Mouse (Mus musculus) stomach, embryonic 15.5 days (tissue): ENCODE data around the gene Ddx49. TPM values are rescaled to one million over a fixed set of nuclear protein-coding genes. Genes with fewer than 3 reads are reported as not detected.

ENCODE experiments used
- ATAC-seq: fragments of 200-750 bp; cut with Nextera tagmentation; 2 replicates; pipeline ENCODE4 v1.8.0; 2017; ENCODE audit warnings: low read depth, moderate number of reproducible peaks, moderate TSS enrichment; ENCODE audit not compliant: insufficient read depth, low FRiP score
- H3K27ac ChIP-seq: fragments of 300-500 bp; sonication (generic); 2 replicates; pipeline ENCODE4 v1.5.1; 2015; ENCODE audit warnings: mild to moderate bottlenecking, inconsistent platforms
- H3K27me3 ChIP-seq: fragments of 300-500 bp; sonication (generic); replicated peaks from 2 replicates; pipeline ENCODE4 v1.6.1; 2015; ENCODE audit warnings: inconsistent platforms
- H3K36me3 ChIP-seq: fragments of 300-500 bp; sonication (generic); 2 replicates; pipeline ENCODE4 v1.6.1; 2015; ENCODE audit warnings: inconsistent platforms
- H3K4me1 ChIP-seq: fragments of 300-500 bp; sonication (generic); 2 replicates; pipeline ENCODE4 v1.6.1; 2015; ENCODE audit warnings: inconsistent platforms
- H3K4me2 ChIP-seq: fragments of 300-500 bp; sonication (generic); 2 replicates; pipeline ENCODE4 v1.6.1; 2015; ENCODE audit warnings: mild to moderate bottlenecking, inconsistent platforms
- H3K4me3 ChIP-seq: fragments of 300-500 bp; sonication (generic); replicated peaks from 2 replicates; pipeline ENCODE4 v1.5.1; 2015; ENCODE audit warnings: inconsistent platforms
- H3K9ac ChIP-seq: fragments of 300-500 bp; sonication (generic); 2 replicates; pipeline ENCODE4 v1.6.1; 2015; ENCODE audit warnings: inconsistent platforms
- H3K9me3 ChIP-seq: fragments of 300-500 bp; sonication (generic); 2 replicates; pipeline ENCODE4 v1.6.1; 2016; ENCODE audit warnings: inconsistent platforms
- WGBS: fragments of 180-500 bp; shearing (Covaris S2); methylation state at CpG from one replicate; pipeline ENCODE4 v1.1.7; 2015; 5-methylcytosine and 5-hydroxymethylcytosine counted together
- polyA plus RNA-seq: library from polyadenylated mRNA; unstranded; fragments of >200 nt; fragmentation: Nextera tagmentation; extraction: Ambion mirVana; gene quantifications from 2 replicates; pipeline ENCODE4 v1.2.1, GENCODE M21; 2015

Gene Ddx49
- polyA plus RNA-seq: 46.3 and 49.8 TPM in 2 replicates

DNA sequence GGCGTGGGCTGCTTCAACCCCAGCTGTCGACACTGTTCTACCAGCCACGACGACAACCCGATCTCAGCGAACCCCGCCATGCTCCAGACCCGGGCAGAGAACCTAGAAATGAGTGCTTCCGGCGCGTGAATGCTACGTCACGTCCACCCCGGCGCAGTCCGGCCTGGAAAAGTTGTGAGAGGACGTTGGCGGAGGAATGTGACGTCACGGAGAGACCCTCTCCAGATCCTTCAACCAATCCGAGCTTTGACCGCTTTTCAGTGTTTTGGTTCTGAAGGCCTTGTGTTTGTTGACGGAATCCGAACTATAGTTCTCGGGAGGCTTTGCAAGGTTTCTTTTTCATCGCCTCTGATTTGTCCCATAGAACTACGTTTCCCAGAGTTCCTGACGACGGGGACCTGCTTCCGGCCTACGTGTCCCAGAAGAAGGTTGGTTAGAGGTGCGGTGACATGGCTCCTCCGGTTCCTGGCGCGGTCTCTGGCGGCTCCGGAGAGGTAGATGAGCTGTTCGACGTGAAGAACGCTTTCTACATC is at the start of gene Ddx49, which contains the start of gene Cope:
TSS of gene Ddx49 (minus strand) at position 132 of the 533 bp plus-strand sequence.
TSS of gene Cope (plus strand) at position 161 of the 533 bp plus-strand sequence.
- Histone ChIP-seq H3K9me3 (no peaks in the 10 kb centered on the region), H3K36me3 (peaks cover 33% of the 10 kb centered on the region), H3K4me3 (peak within 1 kb of the TSS; percentile 82), H3K27ac (peak within 1 kb of the TSS; percentile 63; the same call in 1 of the 2 replicates), H3K4me2 (peak within 1 kb of the TSS; percentile 86), H3K27me3 (no peaks in the 10 kb centered on the region), H3K9ac (peak within 1 kb of the TSS; percentile 87), H3K4me1 (peaks cover 16% of the 10 kb centered on the region)
- ATAC-seq: peak; percentile 91
- WGBS: under 1% methylated on average over 40 of the region's 40 CpGs

DNA sequence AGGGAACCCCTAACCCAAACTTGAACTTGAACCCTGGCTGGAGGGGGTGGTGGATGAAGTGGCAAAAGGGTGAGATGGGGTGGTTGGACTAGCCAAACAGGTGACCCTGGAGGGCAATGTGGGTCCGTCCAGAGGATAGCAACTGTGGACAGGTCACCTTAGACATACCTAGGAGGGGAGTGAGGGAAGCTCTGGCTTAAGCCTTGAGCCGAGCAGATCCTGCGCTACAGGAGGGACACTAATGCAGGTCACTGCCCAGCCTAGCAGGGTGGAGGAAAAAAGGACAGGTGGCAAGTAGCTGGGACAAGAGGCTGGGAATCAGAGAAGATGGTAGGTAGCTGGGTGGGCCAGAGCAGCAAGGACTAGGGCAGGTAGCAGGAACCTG is 49.7 kb upstream of the Ddx49 start:
- Histone ChIP-seq H3K9ac (peak overlapping the region; percentile 99), H3K27me3 (no peaks in the 10 kb centered on the region), H3K36me3 (0 out of 2 replicates have a peak, but pooled peaks cover 7% of the 10 kb centered on the region), H3K27ac (peak overlapping the region; percentile 63), H3K4me2 (peak overlapping the region; percentile 93), H3K4me1 (peaks cover 46% of the 10 kb centered on the region), H3K9me3 (no peaks in the 10 kb centered on the region), H3K4me3 (peak overlapping the region; percentile 89)
- no peak for ATAC-seq
- 13% methylated on average over 3 of the region's 3 CpGs for WGBS

DNA sequence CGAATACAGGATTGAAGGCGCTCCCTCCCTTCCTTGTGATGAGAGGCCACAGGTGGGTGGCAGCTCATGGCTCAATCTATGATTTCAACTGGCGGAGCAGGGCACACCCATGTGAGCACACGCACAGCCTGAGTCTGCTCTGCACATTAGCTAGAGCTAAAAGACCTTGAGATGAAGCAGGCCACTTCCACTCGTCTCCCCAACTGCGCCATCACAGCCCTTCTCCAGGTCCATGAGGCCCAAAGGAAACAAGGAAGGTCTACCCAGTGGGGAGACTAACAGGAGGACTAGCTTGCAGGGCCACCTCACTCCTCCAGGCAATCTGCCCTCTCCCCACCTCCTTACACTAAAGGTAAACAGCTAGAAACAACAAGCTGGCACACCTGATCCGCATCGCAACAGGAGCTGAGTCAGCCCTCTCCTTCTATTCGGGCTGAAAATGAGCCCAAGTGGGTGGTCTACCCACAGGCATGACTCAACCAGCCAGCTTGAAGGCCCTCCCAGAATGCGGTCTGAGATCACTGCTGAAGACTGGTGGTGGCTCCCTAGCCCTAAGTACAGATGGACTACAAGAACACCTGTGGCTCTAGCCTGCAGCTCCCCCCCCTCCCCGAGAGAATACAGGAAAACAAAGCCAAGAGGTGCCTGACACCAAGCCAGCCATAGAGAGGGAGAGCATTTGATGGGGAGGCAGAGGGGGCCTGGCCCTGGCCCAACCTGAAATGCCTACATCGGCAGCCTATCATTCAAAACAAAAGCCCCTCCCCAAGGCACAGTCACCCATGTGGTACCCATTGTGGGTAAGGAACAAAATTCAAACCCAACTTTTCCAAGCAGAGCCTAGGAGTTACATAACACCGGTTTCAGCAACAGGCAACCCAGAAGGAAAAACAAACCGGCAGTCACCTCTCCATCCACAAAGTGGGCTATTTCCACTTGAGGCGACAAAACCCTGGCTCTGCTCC is 49.0 kb upstream of the Ddx49 start:
- H3K27ac ChIP-seq: peak overlapping the region; percentile 63
- H3K4me1 ChIP-seq: peaks cover 46% of the 10 kb centered on the region
- WGBS: 30% methylated on average over 15 of the region's 15 CpGs

DNA sequence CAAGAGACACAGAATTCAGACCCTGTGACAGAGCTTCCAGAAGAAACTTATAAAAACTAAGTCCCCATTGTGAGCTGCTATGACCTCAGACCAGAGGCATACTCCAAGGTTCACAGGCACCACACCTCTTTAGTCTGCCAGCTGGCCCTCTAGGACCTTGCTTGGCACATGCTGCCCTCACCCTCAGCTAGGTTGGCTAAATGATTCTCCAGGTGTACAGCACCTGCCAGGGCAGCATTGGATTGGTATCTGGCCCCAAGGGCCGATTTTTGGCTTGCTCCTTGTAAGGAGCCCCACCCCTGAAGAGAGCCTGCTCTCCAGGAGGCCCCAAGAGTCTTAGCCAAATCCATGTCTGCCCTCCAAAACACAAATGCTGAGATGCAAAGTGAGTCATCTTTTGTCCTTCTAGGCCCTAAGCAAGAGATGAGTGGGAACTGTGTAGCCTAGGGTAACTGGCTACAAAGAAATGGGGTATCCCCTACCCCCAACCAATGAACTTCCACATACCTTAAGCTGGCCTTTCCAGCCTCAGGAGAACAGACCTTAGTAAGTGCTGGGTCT is 45.7 kb upstream of the Ddx49 start:
- no peak overlapping the region for H3K4me3 ChIP-seq
- H3K9me3 ChIP-seq: no peaks in the 10 kb centered on the region
- peaks cover 21% of the 10 kb centered on the region for H3K36me3 ChIP-seq
- H3K27me3 ChIP-seq: no peaks in the 10 kb centered on the region
- WGBS: 62% methylated on average over 1 of the region's 1 CpGs
- no peak overlapping the region for H3K27ac ChIP-seq
- H3K9ac ChIP-seq: no peak overlapping the region
- ATAC-seq: no peak
- H3K4me1 ChIP-seq: peaks cover 41% of the 10 kb centered on the region
- H3K4me2 ChIP-seq: no peak overlapping the region

More for the DNA sequence above, 49.0 kb upstream of the Ddx49 start:
- H3K36me3 ChIP-seq: 0 out of 2 replicates have a peak, but pooled peaks cover 11% of the 10 kb centered on the region
- no peaks in the 10 kb centered on the region for H3K9me3 ChIP-seq
- no peak for ATAC-seq
- peak overlapping the region; percentile 99 for H3K9ac ChIP-seq
- peak overlapping the region; percentile 89 for H3K4me3 ChIP-seq
- peak overlapping the region; percentile 93 for H3K4me2 ChIP-seq
- H3K27me3 ChIP-seq: no peaks in the 10 kb centered on the region

DNA sequence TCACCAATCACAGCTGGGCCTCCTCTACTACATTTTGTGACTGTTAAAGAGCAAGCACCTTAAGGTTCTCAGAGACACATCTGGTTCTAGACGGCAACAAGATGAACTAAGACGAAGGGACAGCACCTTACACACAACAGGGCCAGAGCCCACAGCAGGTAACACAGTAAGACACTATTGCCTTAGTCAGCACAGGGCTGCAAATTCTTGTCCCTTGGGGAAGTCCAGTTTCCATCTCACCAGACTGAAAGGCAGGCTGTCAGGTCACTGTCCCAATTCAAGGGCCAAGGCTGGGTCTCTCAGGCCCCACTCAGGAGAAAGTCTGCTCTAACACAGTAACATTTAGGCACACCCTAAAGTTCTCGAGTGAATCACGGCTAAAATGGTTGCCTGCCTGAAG is 45.2 kb upstream of the Ddx49 start:
- Histone ChIP-seq H3K4me3 (no peak overlapping the region), H3K9me3 (no peaks in the 10 kb centered on the region), H3K4me2 (no peak overlapping the region), H3K4me1 (peaks cover 41% of the 10 kb centered on the region), H3K27ac (no peak overlapping the region), H3K27me3 (no peaks in the 10 kb centered on the region), H3K36me3 (peaks cover 26% of the 10 kb centered on the region), H3K9ac (no peak overlapping the region)
- ATAC-seq: no peak
- WGBS: 84% methylated on average over 4 of the region's 4 CpGs

DNA sequence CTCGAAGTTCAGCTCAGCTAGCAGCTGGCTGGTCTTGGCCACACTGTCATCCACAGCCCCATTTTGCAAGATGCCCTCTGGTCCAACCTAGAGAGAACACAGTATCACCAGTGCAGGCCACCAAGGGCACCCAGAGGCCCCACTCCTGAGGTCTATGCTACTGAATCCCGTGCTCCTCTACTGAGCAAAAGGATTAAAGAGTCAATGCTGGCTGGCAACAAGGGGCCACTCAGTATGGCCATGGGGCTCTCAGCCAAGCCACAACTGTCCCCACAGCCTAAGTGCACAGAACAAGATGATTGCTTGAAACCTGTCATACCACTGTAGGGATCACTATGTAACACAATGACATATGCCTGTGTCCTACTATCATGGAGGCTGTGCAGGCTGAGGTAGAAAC is 42.0 kb upstream of the Ddx49 start:
- Histone ChIP-seq H3K9me3 (no peaks in the 10 kb centered on the region), H3K4me3 (no peak overlapping the region), H3K4me2 (no peak overlapping the region), H3K36me3 (peaks cover 50% of the 10 kb centered on the region), H3K4me1 (peaks cover 18% of the 10 kb centered on the region; the same call in 1 of the 2 replicates), H3K27me3 (no peaks in the 10 kb centered on the region), H3K9ac (no peak overlapping the region), H3K27ac (no peak overlapping the region)
- no peak for ATAC-seq
- 92% methylated on average over 2 of the region's 2 CpGs for WGBS

DNA sequence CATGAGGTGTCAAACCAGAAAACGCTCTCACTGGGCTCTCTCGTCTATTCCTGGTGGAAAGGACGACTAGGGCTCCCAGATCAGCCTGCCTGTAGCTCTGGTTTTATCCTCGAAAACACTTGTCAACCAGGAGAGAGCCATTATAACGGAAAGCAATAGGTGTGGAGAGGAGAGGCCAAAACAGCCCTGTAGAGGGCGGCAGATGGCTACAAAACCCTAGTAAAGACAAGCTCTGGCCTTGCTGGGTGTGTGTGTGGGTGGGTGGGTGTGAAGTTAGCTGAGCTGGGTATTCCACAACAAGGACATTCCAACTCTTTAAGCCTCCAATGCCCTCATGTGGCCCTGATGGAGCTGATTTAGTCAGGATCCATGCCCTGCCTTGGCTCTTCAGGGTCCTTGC is 41.4 kb upstream of the Ddx49 start:
- ATAC-seq: no peak
- WGBS: 57% methylated on average over 6 of the region's 6 CpGs
- no peak overlapping the region for H3K4me2 ChIP-seq
- H3K9ac ChIP-seq: no peak overlapping the region
- H3K4me1 ChIP-seq: peaks cover 14% of the 10 kb centered on the region; the same call in 1 of the 2 replicates
- H3K4me3 ChIP-seq: no peak overlapping the region
- H3K27me3 ChIP-seq: no peaks in the 10 kb centered on the region
- H3K36me3 ChIP-seq: peaks cover 53% of the 10 kb centered on the region
- H3K27ac ChIP-seq: no peak overlapping the region
- no peaks in the 10 kb centered on the region for H3K9me3 ChIP-seq

DNA sequence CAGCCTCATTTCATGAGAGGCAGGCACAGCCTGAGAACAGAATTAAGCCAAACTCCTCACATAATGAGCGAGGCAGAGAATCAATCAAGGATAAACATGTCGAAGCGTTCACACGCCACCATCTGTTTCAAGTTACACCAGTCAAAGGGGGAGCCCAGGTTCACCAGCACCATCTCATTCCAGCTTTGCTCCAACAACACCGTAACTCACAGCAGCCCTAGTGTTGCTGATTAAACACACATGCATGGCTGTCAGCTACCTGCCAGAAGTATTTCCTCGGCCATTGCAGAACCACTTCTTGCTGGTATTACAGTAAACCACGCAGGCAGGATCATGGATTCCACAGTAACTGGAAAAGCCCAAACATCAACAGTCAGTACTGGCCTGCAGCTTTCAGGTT is 40.8 kb upstream of the Ddx49 start:
- 65% methylated on average over 7 of the region's 7 CpGs for WGBS
- H3K9me3 ChIP-seq: no peaks in the 10 kb centered on the region
- H3K4me3 ChIP-seq: no peak overlapping the region
- H3K36me3 ChIP-seq: peaks cover 58% of the 10 kb centered on the region
- H3K27me3 ChIP-seq: no peaks in the 10 kb centered on the region
- H3K4me2 ChIP-seq: no peak overlapping the region
- ATAC-seq: no peak
- H3K9ac ChIP-seq: no peak overlapping the region
- H3K4me1 ChIP-seq: peaks cover 8% of the 10 kb centered on the region; the same call in 1 of the 2 replicates
- H3K27ac ChIP-seq: no peak overlapping the region

DNA sequence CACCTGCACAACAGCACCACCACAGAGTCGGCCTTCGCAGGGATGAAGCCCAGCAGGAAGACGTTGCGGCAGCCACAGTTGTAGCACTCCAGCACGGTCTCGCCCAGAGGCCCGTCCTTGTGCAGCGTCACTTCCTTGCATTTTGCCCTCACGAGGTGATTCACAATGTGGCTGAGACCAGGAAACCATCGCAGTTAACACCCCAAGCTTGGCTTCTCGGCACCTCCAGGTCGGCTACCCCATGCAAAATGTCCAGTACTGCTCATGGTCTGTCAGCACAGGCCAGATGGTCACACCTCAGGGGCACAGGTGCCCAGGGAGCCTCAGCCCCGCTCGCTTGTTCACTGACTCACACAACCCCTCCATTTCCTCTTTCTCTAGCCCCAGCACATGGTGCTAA is 39.7 kb upstream of the Ddx49 start:
- 89% methylated on average over 14 of the region's 14 CpGs for WGBS
- Histone ChIP-seq H3K36me3 (peaks cover 67% of the 10 kb centered on the region), H3K4me2 (no peak overlapping the region)

DNA sequence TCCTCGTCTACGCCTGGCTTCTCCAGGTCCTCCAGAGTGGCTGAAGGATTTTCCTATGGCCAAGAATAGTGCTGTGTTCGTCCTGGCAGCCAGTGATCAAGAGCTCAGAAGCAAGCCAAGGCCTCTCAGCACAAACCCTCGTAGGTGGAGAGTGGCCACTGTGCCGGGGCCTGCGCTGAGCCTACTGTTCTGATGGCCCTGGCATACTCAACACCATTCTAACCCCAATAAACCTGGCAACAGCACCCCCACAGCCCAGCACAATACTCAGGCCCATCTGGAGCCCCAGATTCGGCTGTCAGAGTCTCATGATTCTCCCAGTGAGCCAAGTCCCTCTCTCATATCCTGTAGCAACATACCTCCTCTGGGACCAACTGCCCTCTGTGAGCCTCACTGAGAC is 38.4 kb upstream of the Ddx49 start:
- no peak overlapping the region for H3K9ac ChIP-seq
- H3K4me2 ChIP-seq: no peak overlapping the region
- WGBS: 87% methylated on average over 7 of the region's 7 CpGs
- H3K9me3 ChIP-seq: no peaks in the 10 kb centered on the region
- H3K4me3 ChIP-seq: no peak overlapping the region
- no peaks in the 10 kb centered on the region for H3K27me3 ChIP-seq
- ATAC-seq: no peak
- peaks cover 77% of the 10 kb centered on the region for H3K36me3 ChIP-seq
- H3K4me1 ChIP-seq: 0 out of 2 replicates have a peak, but pooled peaks cover 3% of the 10 kb centered on the region
- H3K27ac ChIP-seq: no peak overlapping the region

More for the DNA sequence above, 39.7 kb upstream of the Ddx49 start:
- H3K9me3 ChIP-seq: no peaks in the 10 kb centered on the region
- no peak overlapping the region for H3K9ac ChIP-seq
- ATAC-seq: no peak
- H3K27ac ChIP-seq: no peak overlapping the region
- no peaks in the 10 kb centered on the region for H3K27me3 ChIP-seq
- H3K4me3 ChIP-seq: no peak overlapping the region
- 0 out of 2 replicates have a peak, but pooled peaks cover 3% of the 10 kb centered on the region for H3K4me1 ChIP-seq

DNA sequence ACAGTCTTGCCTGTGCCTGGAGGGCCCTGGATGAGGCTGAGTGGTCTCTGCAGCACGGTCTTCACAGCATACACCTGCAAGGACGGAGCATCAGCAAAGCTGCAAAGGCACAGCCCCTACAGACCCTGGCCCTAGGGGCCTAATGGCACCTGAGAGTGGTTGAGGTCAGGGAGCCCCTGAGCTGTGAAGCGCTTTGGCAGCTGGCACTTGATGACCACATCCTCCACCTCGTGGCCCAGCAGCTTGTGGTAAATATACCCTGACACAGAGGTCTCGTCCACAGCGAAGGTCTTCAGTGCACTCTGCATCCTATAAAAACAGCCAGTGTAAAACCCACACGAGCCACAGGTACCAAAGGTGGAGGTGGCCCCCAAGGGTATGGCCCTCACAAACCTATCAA is 36.6 kb upstream of the Ddx49 start:
- H3K27me3 ChIP-seq: no peaks in the 10 kb centered on the region
- peaks cover 93% of the 10 kb centered on the region for H3K36me3 ChIP-seq
- H3K4me3 ChIP-seq: no peak overlapping the region
- H3K9me3 ChIP-seq: no peaks in the 10 kb centered on the region
- no peak for ATAC-seq
- H3K4me2 ChIP-seq: no peak overlapping the region
- no peak overlapping the region for H3K9ac ChIP-seq
- WGBS: 85% methylated on average over 7 of the region's 7 CpGs
- H3K4me1 ChIP-seq: 0 out of 2 replicates have a peak, but pooled peaks cover 3% of the 10 kb centered on the region
- H3K27ac ChIP-seq: no peak overlapping the region

DNA sequence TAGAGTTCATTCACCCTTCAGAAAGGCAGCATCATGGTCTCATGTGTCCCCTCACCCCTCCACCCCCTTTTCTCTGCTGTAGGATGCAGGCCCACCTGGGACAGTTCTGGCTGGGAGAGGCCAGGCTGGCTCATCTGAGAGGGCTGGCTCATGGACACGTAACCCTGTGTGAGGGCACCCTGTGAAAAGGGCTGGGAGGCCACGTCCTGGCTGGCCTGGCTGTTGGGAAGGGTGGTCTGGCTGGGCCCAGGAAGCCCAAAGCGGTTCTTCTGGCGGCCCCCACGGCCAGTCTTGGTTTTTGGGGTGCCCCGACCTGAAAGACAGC is 30.6 kb upstream of the Ddx49 start:
- no peak for ATAC-seq
- Histone ChIP-seq H3K36me3 (peaks cover 65% of the 10 kb centered on the region), H3K4me3 (no peak overlapping the region), H3K9me3 (no peaks in the 10 kb centered on the region), H3K27me3 (no peaks in the 10 kb centered on the region), H3K27ac (no peak overlapping the region), H3K4me1 (no peaks in the 10 kb centered on the region; the same call in 1 of the 2 replicates), H3K4me2 (no peak overlapping the region), H3K9ac (no peak overlapping the region)
- WGBS: 88% methylated on average over 6 of the region's 6 CpGs
